Mouse (Mus musculus) skeletal muscle tissue, adult 2 months (tissue): ENCODE data around the gene Cfap299.
A peak's percentile ranks its signal among the peaks of the same experiment; 100 is the strongest.
"Not testable (repeated sequence)": the region's sequence is repeated elsewhere in the genome, so short reads cannot be mapped to it uniquely, and the experiment has no call there.

Source experiments
- DNase-seq: peaks from one replicate; pipeline ENCODE4 v3.0.0-alpha.2; 2012; ENCODE audit warnings: low read depth, low spot score

Gene Cfap299

GRCm38 (mm10) chr5:98328848-98329624 is at the start of gene Cfap299:
Cfap299 (plus strand) TSS chr5:98329304.
- DNase-seq, result peak; percentile 41

- no peak for DNase-seq
Observed at GRCm38 (mm10) chr5:98281993-98282392, 47.1 kb upstream of the Cfap299 start.

- DNase-seq, result no peak
Observed at GRCm38 (mm10) chr5:98283696-98284478, 45.2 kb upstream of the Cfap299 start.

- no peak for DNase-seq
Observed at GRCm38 (mm10) chr5:98290642-98291041, 38.5 kb upstream of the Cfap299 start.

- DNase-seq, result no peak
Observed at GRCm38 (mm10) chr5:98292388-98293048, 36.6 kb upstream of the Cfap299 start.

- no peak for DNase-seq
Observed at GRCm38 (mm10) chr5:98293049-98293715, 35.9 kb upstream of the Cfap299 start.

- DNase-seq, result no peak
Observed at GRCm38 (mm10) chr5:98300079-98300478, 29.0 kb upstream of the Cfap299 start.

- no peak for DNase-seq
Observed at GRCm38 (mm10) chr5:98305673-98306072, 23.4 kb upstream of the Cfap299 start.

- DNase-seq, result no peak
Observed at GRCm38 (mm10) chr5:98306528-98306927, 22.6 kb upstream of the Cfap299 start.

GRCm38 (mm10) chr5:98326625-98327024 is 2.5 kb upstream of the Cfap299 start:
- no peak for DNase-seq

GRCm38 (mm10) chr5:98343751-98344150 is 14.6 kb downstream of the Cfap299 start:
- DNase-seq, result not testable (repeated sequence)

GRCm38 (mm10) chr5:98344581-98344980 is 15.5 kb downstream of the Cfap299 start:
- DNase-seq, result no peak

GRCm38 (mm10) chr5:98346067-98346466 is 17.0 kb downstream of the Cfap299 start:
- no peak for DNase-seq

- peak; percentile 17 for DNase-seq
Observed at GRCm38 (mm10) chr5:98348605-98349004, 19.5 kb downstream of the Cfap299 start.

GRCm38 (mm10) chr5:98359912-98360311 is 30.8 kb downstream of the Cfap299 start:
- no peak for DNase-seq

GRCm38 (mm10) chr5:98360792-98361419 is 31.8 kb downstream of the Cfap299 start:
- DNase-seq, result no peak

- DNase-seq, result no peak
Observed at GRCm38 (mm10) chr5:98363428-98363827, 34.3 kb downstream of the Cfap299 start.

GRCm38 (mm10) chr5:98365340-98365739 is 36.2 kb downstream of the Cfap299 start:
- DNase-seq, result no peak

GRCm38 (mm10) chr5:98368822-98369221 is 39.7 kb downstream of the Cfap299 start:
- no peak for DNase-seq

- no peak for DNase-seq
Observed at GRCm38 (mm10) chr5:98369426-98369825, 40.3 kb downstream of the Cfap299 start.
